Mouse (Mus musculus) testis, adult 2 months (tissue): ENCODE measurements around the gene Smdt1.

Experiments
- CTCF ChIP-seq: fragments of 200-500 bp; IDR thresholded peaks from 2 replicates; pipeline ENCODE4 v1.5.1; 2012; ENCODE audit warnings: low read depth, mild to moderate bottlenecking, inconsistent platforms, low read length, moderate library complexity; ENCODE audit not compliant: control insufficient read depth, insufficient read depth, insufficient replicate concordance
- POLR2A ChIP-seq: fragments of 200-500 bp; IDR thresholded peaks from 2 replicates; pipeline ENCODE4 v1.6.1; 2012; ENCODE audit warnings: low read depth, mild to moderate bottlenecking, inconsistent platforms, low read length, moderate library complexity; ENCODE audit not compliant: control insufficient read depth

GRCm38 (mm10) chr15:82378261-82379180 lies 39.8 kb downstream of the Smdt1 start:
- no peak for TF ChIP-seq POLR2A
- TF ChIP-seq CTCF: no peak
